Mouse (Mus musculus) myocyte (in vitro differentiated cells): ENCODE results near the gene Pigu. TPM values are rescaled to one million over a fixed set of nuclear protein-coding genes. Genes with fewer than 3 reads are reported as not detected.

Experiments
- H3K27me3 ChIP-seq: one replicate; pipeline ENCODE4 v1.6.1; 2011; ENCODE audit not compliant: control insufficient read depth, insufficient read depth, insufficient read length
- H3K36me3 ChIP-seq: one replicate; pipeline ENCODE4 v1.6.1; 2011; ENCODE audit not compliant: control insufficient read depth, insufficient read depth
- H3K4me2 ChIP-seq: one replicate; pipeline ENCODE4 v1.6.1; 2011; ENCODE audit warnings: low read depth, control low read depth
- H3K4me3 ChIP-seq: one replicate; pipeline ENCODE4 v1.5.1; 2011; ENCODE audit warnings: mild to moderate bottlenecking, control low read depth, moderate library complexity
- H3K79me2 ChIP-seq: one replicate; pipeline ENCODE4 v1.6.1; 2011; ENCODE audit not compliant: control insufficient read depth, insufficient read depth
- H3ac ChIP-seq: one replicate; pipeline ENCODE4 v1.6.1; 2011; ENCODE audit not compliant: control insufficient read depth, insufficient read length
- CEBPB ChIP-seq: IDR thresholded peaks from 2 replicates; pipeline ENCODE4 v1.6.1; 2011; ENCODE audit warnings: mild to moderate bottlenecking, moderate library complexity; ENCODE audit not compliant: poor library complexity, insufficient read depth, severe bottlenecking
- E2F4 ChIP-seq: IDR thresholded peaks from one replicate; pipeline ENCODE4 v1.6.1; 2011; ENCODE audit warnings: mild to moderate bottlenecking, control low read depth, moderate library complexity; ENCODE audit not compliant: insufficient read depth
- MAX ChIP-seq: IDR thresholded peaks from one replicate; pipeline ENCODE4 v1.6.1; 2011; ENCODE audit warnings: low read depth, mild to moderate bottlenecking, control low read depth
- MYOD1 ChIP-seq, 3 experiments: IDR thresholded peaks; one replicate each; pipeline ENCODE4 v1.6.1; 2011; ENCODE audit warnings: control low read depth in 2 of 3, low read depth in 2 of 3, mild to moderate bottlenecking in 2 of 3, moderate library complexity in 1 of 3; ENCODE audit not compliant: insufficient read length in 2 of 3, control insufficient read depth in 1 of 3
- MYOG ChIP-seq, 3 experiments: IDR thresholded peaks; one replicate each; pipeline ENCODE4 v1.6.1; 2011; ENCODE audit warnings: control low read depth in 2 of 3, low read depth in 2 of 3, mild to moderate bottlenecking in 2 of 3; ENCODE audit not compliant: insufficient read length in 2 of 3, control insufficient read depth in 1 of 3, insufficient read depth in 1 of 3
- POLR2A ChIP-seq: IDR thresholded peaks from one replicate; pipeline ENCODE4 v1.6.1; 2011; ENCODE audit warnings: low read depth, mild to moderate bottlenecking, control low read depth, moderate library complexity; ENCODE audit not compliant: insufficient read length
- POLR2AphosphoS2 ChIP-seq: IDR thresholded peaks from one replicate; pipeline ENCODE4 v1.6.1; 2011; ENCODE audit warnings: low read depth, control low read depth; ENCODE audit not compliant: insufficient read length
- REST ChIP-seq: IDR thresholded peaks from one replicate; pipeline ENCODE4 v1.6.1; 2011; ENCODE audit warnings: mild to moderate bottlenecking, control low read depth, moderate library complexity; ENCODE audit not compliant: insufficient read depth, insufficient read length
- SRF ChIP-seq: IDR thresholded peaks from one replicate; pipeline ENCODE4 v1.6.1; 2011; ENCODE audit warnings: low read depth; ENCODE audit not compliant: control insufficient read depth, insufficient read length
- TCF12 ChIP-seq: IDR thresholded peaks from one replicate; pipeline ENCODE4 v1.6.1; 2011; ENCODE audit warnings: mild to moderate bottlenecking, control low read depth; ENCODE audit not compliant: poor library complexity, insufficient read depth, severe bottlenecking
- TCF3 ChIP-seq: IDR thresholded peaks from one replicate; pipeline ENCODE4 v1.6.1; 2011; ENCODE audit warnings: low read depth, control low read depth; ENCODE audit not compliant: insufficient read length
- USF1 ChIP-seq: IDR thresholded peaks from one replicate; pipeline ENCODE4 v1.6.1; 2011; ENCODE audit warnings: low read depth, mild to moderate bottlenecking, control low read depth, moderate library complexity
- polyA plus RNA-seq: library from polyadenylated mRNA; unstranded; fragments of >200 nt; fragmentation: generic; extraction: Trizol; gene quantifications from one replicate; pipeline ENCODE4 v1.2.1, GENCODE M21; 2012; ENCODE audit warnings: missing spikeins

Pigu gene
- polyA plus RNA-seq: 27.0 TPM

DNA sequence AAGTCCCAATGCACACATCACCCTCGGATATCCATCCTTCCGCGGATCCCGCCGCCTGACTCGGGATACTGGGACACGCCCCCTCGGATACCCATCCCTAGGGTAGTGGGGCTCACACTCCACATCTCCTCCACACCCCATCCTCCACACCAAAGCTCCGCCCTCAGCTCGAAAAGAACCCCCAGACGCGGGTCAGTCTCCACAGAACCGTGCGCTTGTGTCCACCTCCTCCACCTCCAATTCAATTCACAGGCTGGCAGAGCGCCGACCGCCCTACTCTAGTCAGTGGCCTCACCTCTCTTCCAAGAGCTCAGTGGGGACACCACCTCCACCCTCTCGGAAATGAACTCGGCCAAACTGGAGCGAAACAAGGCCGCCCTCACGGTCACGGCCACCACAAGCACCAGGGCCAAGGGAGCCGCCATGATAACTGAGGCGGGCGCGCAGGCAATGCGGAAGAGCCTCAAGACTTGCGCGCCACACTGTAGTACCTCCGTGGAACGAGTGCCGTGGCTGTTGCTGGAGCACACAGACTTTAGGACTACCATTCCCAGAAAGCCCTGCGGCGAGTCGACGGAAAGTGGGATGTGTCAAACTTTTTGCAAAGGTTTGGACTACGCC lies at the start of gene Pigu:
Pigu (minus strand) TSS at position 460 of the 621 bp plus-strand sequence.
- Histone ChIP-seq H3K36me3 (no peaks in the 10 kb centered on the region), H3K4me3 (peak within 1 kb of the TSS; percentile 73), H3K4me2 (peak within 1 kb of the TSS; percentile 95), H3K27me3 (no peaks in the 10 kb centered on the region), H3ac (no peak within 1 kb of the TSS), H3K79me2 (peaks cover 11% of the 10 kb centered on the region)
- TF ChIP-seq E2F4 (no peak), TCF12 (no peak), POLR2A (peak; percentile 82), POLR2AphosphoS2 (peak; percentile 45)

DNA sequence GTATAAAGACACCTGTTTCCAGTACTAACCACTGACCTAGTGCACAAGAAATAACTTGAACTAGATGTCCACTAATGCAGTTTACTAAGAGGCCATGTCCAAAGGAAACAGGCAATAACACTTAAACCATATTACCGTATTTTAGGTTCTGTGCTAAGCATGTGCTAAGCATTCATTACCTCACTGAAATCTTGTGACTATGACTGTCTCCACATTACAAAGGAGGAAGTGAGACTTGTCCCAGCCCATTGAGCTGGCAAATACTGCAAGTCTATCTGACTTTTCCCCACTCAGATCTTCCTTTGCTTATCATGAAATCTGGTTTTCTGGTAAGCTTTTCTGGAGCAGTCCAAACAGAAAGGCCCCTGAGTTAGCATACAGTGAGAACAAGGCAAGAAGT lies 47.4 kb upstream of the Pigu start:
- Histone ChIP-seq H3K36me3 (peaks cover 26% of the 10 kb centered on the region), H3K4me3 (no peak overlapping the region), H3K4me2 (no peak overlapping the region), H3K79me2 (no peaks in the 10 kb centered on the region), H3ac (no peak overlapping the region), H3K27me3 (no peaks in the 10 kb centered on the region)
- no peak for TF ChIP-seq TCF3
- no peak for TF ChIP-seq MYOD1 (IDR thresholded peaks at IDR 0.05; ENCODE audit: control insufficient read depth in 1 of 3, insufficient read length in 2 of 3, low read depth in 2 of 3)
- TF ChIP-seq CEBPB: no peak
- no peak for TF ChIP-seq REST
- no peak for TF ChIP-seq E2F4
- no peak for TF ChIP-seq USF1
- TF ChIP-seq SRF: no peak
- TF ChIP-seq TCF12: no peak
- no peak for TF ChIP-seq POLR2AphosphoS2
- TF ChIP-seq POLR2A: no peak
- TF ChIP-seq MAX: no peak
- no peak for TF ChIP-seq MYOG (IDR thresholded peaks at IDR 0.05; ENCODE audit: control insufficient read depth in 1 of 3, insufficient read depth in 1 of 3, insufficient read length in 2 of 3, low read depth in 2 of 3)

DNA sequence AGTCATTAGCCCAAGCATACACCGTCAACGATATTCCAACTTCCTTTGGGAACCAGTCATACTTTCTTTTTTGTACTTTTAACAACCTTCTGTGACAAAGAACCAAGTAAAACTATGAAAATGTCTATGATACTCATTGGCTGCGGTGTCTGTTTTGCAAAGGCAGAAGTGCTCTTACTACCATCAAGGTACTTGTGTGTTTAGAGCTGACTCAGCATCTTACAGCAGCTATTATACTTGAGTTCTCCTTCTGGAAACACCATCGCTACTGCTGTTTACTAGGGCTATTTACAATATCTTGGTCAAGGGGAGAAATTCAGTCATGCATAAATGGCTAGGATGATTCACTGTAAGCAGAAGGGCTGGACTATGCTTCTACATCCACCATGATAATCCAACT lies 44.7 kb upstream of the Pigu start:
- Histone ChIP-seq H3K4me3 (no peak overlapping the region), H3K27me3 (no peaks in the 10 kb centered on the region), H3ac (no peak overlapping the region), H3K36me3 (peaks cover 31% of the 10 kb centered on the region), H3K4me2 (no peak overlapping the region), H3K79me2 (no peaks in the 10 kb centered on the region)
- TF ChIP-seq POLR2AphosphoS2: no peak
- TF ChIP-seq MYOD1 (IDR thresholded peaks at IDR 0.05; ENCODE audit: control insufficient read depth in 1 of 3, insufficient read length in 2 of 3, low read depth in 2 of 3): no peak
- no peak for TF ChIP-seq CEBPB
- TF ChIP-seq USF1: no peak
- no peak for TF ChIP-seq MYOG (IDR thresholded peaks at IDR 0.05; ENCODE audit: control insufficient read depth in 1 of 3, insufficient read depth in 1 of 3, insufficient read length in 2 of 3, low read depth in 2 of 3)
- no peak for TF ChIP-seq POLR2A
- TF ChIP-seq MAX: no peak
- TF ChIP-seq E2F4: no peak
- TF ChIP-seq TCF3: no peak
- TF ChIP-seq REST: no peak
- TF ChIP-seq TCF12: no peak
- no peak for TF ChIP-seq SRF

DNA sequence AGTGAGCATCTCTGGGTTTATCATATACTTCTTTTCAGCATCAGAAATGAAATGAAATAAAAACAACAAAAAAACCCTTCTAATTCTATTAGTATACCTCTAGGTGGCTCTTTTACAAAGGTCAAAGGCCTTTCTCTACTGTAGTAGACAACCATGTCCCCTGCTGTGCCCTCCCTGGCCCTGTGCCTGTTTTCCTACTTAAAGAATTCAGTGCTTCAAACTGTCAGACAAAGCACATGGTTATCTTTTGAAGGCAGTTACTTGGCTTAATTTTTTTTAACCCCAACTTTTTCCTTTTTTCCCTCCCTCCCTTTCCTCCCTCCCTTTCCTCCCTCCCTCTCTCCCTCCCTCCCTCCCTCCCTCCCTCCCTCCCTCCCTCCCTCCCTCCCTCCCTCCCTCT lies 43.0 kb upstream of the Pigu start:
- no peak for TF ChIP-seq TCF3
- no peak for TF ChIP-seq MYOG (IDR thresholded peaks at IDR 0.05; ENCODE audit: control insufficient read depth in 1 of 3, insufficient read depth in 1 of 3, insufficient read length in 2 of 3, low read depth in 2 of 3)
- no peak for TF ChIP-seq CEBPB
- no peak for TF ChIP-seq MAX
- no peak overlapping the region for H3K4me3 ChIP-seq
- H3K27me3 ChIP-seq: no peaks in the 10 kb centered on the region
- peaks cover 28% of the 10 kb centered on the region for H3K36me3 ChIP-seq
- H3ac ChIP-seq: no peak overlapping the region
- H3K4me2 ChIP-seq: no peak overlapping the region
- H3K79me2 ChIP-seq: no peaks in the 10 kb centered on the region

DNA sequence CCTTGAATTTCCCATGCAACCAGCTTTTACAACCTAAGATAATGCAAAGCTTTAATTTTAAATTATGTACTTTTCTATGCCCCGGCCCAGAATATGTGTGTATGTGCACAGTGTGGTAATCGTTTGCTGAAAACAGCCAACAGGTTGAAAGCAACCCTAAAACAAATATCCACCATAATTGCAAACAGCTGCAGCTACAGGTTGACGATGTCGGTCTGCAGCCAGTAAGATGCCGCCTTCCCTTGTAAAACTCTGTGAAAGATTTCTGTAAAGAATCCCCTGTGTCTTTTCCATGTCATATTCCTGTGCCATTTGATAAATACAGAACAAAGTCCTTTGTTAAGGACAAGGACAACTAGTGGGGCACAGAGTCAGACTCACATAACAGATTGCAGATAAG lies 37.4 kb upstream of the Pigu start:
- H3ac ChIP-seq: no peak overlapping the region
- H3K4me2 ChIP-seq: no peak overlapping the region
- H3K36me3 ChIP-seq: peaks cover 28% of the 10 kb centered on the region
- TF ChIP-seq USF1 (no peak), TCF3 (no peak), POLR2A (no peak), REST (no peak), TCF12 (no peak), MYOG (IDR thresholded peaks at IDR 0.05; ENCODE audit: control insufficient read depth in 1 of 3, insufficient read depth in 1 of 3, insufficient read length in 2 of 3, low read depth in 2 of 3) (no peak), SRF (no peak), MAX (no peak), MYOD1 (IDR thresholded peaks at IDR 0.05; ENCODE audit: control insufficient read depth in 1 of 3, insufficient read length in 2 of 3, low read depth in 2 of 3) (no peak), CEBPB (no peak), POLR2AphosphoS2 (no peak), E2F4 (no peak)
- no peaks in the 10 kb centered on the region for H3K27me3 ChIP-seq
- H3K4me3 ChIP-seq: no peak overlapping the region
- H3K79me2 ChIP-seq: no peaks in the 10 kb centered on the region
